Mouse (Mus musculus) thymus, adult 2 months (tissue): ENCODE results near the gene Tmem121. TPM values are rescaled to one million over a fixed set of nuclear protein-coding genes. Genes with fewer than 3 reads are reported as not detected.
A peak's percentile ranks its signal among the peaks of the same experiment; 100 is the strongest.
"Not testable (repeated sequence)": the region's sequence is repeated elsewhere in the genome, so short reads cannot be mapped to it uniquely, and the experiment has no call there.

Experiments
- DNase-seq: peaks from one replicate; pipeline ENCODE4 v3.0.0; 2021
- H3K27ac ChIP-seq: fragments of 200-500 bp; 2 replicates; pipeline ENCODE4 v1.5.1; 2012; ENCODE audit warnings: low read length, control low read depth; ENCODE audit not compliant: control insufficient read depth, insufficient read depth
- H3K27me3 ChIP-seq: fragments of 200-500 bp; 2 replicates; pipeline ENCODE4 v1.6.1; 2012; ENCODE audit warnings: mild to moderate bottlenecking, low read length, moderate library complexity, mixed read lengths; ENCODE audit not compliant: control insufficient read depth, insufficient read depth
- H3K36me3 ChIP-seq: fragments of 200-500 bp; 2 replicates; pipeline ENCODE4 v1.6.1; 2012; ENCODE audit warnings: mild to moderate bottlenecking, low read length, moderate library complexity; ENCODE audit not compliant: control insufficient read depth, insufficient read depth
- H3K4me1 ChIP-seq: fragments of 200-500 bp; replicated peaks from 2 replicates; pipeline ENCODE4 v1.6.1; 2012; ENCODE audit warnings: low read length; ENCODE audit not compliant: control insufficient read depth, insufficient read depth
- H3K4me3 ChIP-seq: fragments of 200-500 bp; 2 replicates; pipeline ENCODE4 v1.5.1; 2012; ENCODE audit warnings: mild to moderate bottlenecking, low read length, control low read depth, moderate library complexity; ENCODE audit not compliant: control insufficient read depth, insufficient read depth
- CTCF ChIP-seq: fragments of 200-500 bp; IDR thresholded peaks from 2 replicates; pipeline ENCODE4 v1.5.1; 2012; ENCODE audit warnings: mild to moderate bottlenecking, control low read depth, low read length, moderate library complexity, borderline replicate concordance; ENCODE audit not compliant: control insufficient read depth, poor library complexity, insufficient read depth; ENCODE audit errors: extremely low read depth
- POLR2A ChIP-seq: fragments of 200-500 bp; IDR thresholded peaks from 2 replicates; pipeline ENCODE4 v1.6.1; 2012; ENCODE audit warnings: mild to moderate bottlenecking, low read length, control low read depth, moderate library complexity; ENCODE audit not compliant: control insufficient read depth, poor library complexity, insufficient read depth; ENCODE audit errors: extremely low read depth
- WGBS: fragments of 180-500 bp; shearing (Covaris S2); methylation state at CpG from one replicate; pipeline ENCODE4 v1.1.7; 2018; 5-methylcytosine and 5-hydroxymethylcytosine counted together
- polyA plus RNA-seq: library from polyadenylated mRNA; depleted of rRNA; stranded (reverse); fragments of >200 nt; gene quantifications from 2 replicates; pipeline ENCODE4 v1.2.3, GENCODE M21; 2012; rRNA removed

Gene Tmem121
- polyA plus RNA-seq, 1 experiment: 47.6 TPM

- peak; percentile 68 for DNase-seq
- Histone ChIP-seq H3K27me3 (no peaks in the 10 kb centered on the region), H3K4me1 (no peaks in the 10 kb centered on the region), H3K4me3 (no peak overlapping the region), H3K36me3 (no peaks in the 10 kb centered on the region), H3K27ac (no peak overlapping the region)
- TF ChIP-seq CTCF: peak; percentile 70; the same call in 1 of the 2 replicates
- no peak for TF ChIP-seq POLR2A
- WGBS: 52% methylated on average over 5 of the region's 5 CpGs
Observed at GRCm38 (mm10) chr12:113224206-113224605, 38.5 kb downstream of the Tmem121 start.

DNA sequence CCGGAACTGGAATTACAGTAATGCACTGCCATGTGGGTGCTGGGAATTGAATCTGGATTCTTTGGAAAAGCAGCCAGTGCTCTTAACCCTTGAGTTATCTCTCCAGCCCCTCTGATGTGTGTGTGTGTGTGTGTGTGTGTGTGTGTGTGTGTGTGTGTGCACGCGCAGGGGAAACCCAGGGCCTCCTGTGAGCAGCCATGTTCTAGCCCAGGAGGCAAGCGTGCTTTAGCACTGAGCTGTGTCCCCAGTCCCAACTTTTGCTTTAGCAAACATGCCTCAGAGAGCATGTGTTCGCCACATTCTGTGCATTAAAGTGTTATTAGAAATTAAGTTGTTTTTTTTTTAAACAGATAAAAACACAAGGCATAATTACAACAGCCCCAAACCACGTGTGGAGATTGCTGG lies 39.0 kb downstream of the Tmem121 start:
- Histone ChIP-seq H3K36me3 (no peaks in the 10 kb centered on the region), H3K4me3 (no peak overlapping the region), H3K27ac (no peak overlapping the region), H3K27me3 (no peaks in the 10 kb centered on the region), H3K4me1 (no peaks in the 10 kb centered on the region)
- TF ChIP-seq CTCF (no peak), POLR2A (no peak)
- DNase-seq: no peak
- WGBS: 88% methylated on average over 6 of the region's 6 CpGs

DNA sequence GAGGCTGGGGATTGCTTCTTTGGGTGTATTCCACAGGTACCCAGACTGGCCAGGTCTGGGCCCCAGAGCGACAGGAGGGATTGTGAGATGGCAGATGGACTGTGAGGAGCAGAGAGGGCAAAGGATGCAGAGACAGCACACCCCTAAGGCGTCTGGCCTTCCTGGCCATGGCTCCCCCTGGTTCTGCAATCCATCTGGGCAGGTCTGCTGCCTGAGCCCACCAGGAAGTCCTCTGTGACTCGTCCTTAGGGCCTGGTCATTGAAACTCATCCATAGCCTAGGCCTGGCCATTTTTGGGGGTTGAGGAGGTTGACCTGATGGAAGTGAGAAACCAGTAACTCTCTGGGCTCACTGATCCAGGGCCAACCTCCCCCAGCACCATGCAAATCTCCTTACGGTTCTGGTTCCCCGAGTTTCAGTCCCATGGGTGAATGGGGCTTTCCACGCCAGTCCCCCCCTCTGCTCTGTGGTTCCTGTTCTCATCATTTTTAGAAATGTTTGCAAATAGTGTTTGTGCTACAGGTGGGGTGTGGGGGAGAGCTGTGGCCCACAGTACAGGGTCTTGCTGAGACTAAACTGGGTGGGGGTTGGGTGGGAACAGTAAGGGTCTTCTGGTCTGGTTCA lies 42.4 kb downstream of the Tmem121 start:
- H3K27me3 ChIP-seq: no peaks in the 10 kb centered on the region
- no peak for TF ChIP-seq POLR2A
- H3K36me3 ChIP-seq: no peaks in the 10 kb centered on the region
- H3K4me3 ChIP-seq: no peak overlapping the region
- 86% methylated on average over 6 of the region's 6 CpGs for WGBS
- no peaks in the 10 kb centered on the region for H3K4me1 ChIP-seq
- no peak for DNase-seq
- no peak overlapping the region for H3K27ac ChIP-seq

GRCm38 (mm10) chr12:113230741-113231140 lies 45.0 kb downstream of the Tmem121 start:
- Histone ChIP-seq H3K4me1 (no peaks in the 10 kb centered on the region), H3K27me3 (no peaks in the 10 kb centered on the region), H3K36me3 (no peaks in the 10 kb centered on the region), H3K27ac (no peak overlapping the region), H3K4me3 (no peak overlapping the region)
- TF ChIP-seq CTCF (no peak), POLR2A (no peak)
- DNase-seq: no peak
- 96% methylated on average over 4 of the region's 4 CpGs for WGBS

DNA sequence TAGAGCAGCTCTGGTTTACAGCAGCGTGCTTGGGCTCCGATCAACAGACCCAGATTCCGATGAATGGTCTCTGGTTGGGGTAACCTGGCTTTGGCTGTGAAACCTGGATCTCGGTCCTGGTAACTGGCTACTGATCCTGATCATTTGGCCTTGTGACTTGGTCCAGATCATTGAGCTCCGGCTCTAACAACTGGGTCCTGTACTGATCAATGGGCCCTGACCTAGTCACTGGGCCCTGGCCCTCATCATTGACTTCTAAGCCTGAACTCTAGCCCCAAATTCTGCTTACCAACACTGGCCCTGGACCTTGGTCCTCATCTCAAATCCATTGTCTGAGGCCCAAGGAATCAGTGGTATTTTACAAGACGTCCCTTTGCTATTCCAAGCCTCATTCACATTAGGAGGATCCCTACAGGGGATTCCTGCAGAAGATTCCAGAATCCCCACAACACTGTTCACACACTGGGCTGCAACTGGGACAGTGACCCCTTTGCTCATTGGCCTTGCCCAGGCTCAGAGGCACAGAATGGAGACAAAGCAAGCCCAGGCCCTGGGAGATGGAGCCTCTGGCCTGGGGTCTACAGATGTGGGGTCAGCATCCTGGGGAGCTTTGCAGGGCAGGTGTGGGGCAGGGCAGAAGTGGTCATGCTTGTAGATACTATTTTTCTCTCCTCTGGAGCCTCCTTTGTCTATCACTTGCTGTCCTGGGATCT lies 46.0 kb downstream of the Tmem121 start:
- H3K27ac ChIP-seq, DNase-seq, H3K27me3 ChIP-seq, H3K36me3 ChIP-seq, H3K4me3 ChIP-seq, H3K4me1 ChIP-seq: not testable (repeated sequence)
- WGBS: 92% methylated on average over 6 of the region's 6 CpGs

- H3K4me1 ChIP-seq, DNase-seq, H3K27me3 ChIP-seq, H3K27ac ChIP-seq, H3K4me3 ChIP-seq, H3K36me3 ChIP-seq: not testable (repeated sequence)
- 78% methylated on average over 1 of the region's 1 CpGs for WGBS
Observed at GRCm38 (mm10) chr12:113232264-113232750, 46.6 kb downstream of the Tmem121 start.

Other genes with a start within 250 kb of the Tmem121 start
- 58.8 and 59.6 TPM in 2 replicates for gene Nudt14, start 243.8 kb upstream of the Tmem121 start, polyA plus RNA-seq
- gene Btbd6, start 209.4 kb upstream of the Tmem121 start, polyA plus RNA-seq: 69.7 and 87.6 TPM in 2 replicates
- gene Brf1, start 185.2 kb upstream of the Tmem121 start, polyA plus RNA-seq: 247 and 304 TPM in 2 replicates
- 60.3 and 66.6 TPM in 2 replicates for gene Pacs2, start 171.4 kb upstream of the Tmem121 start, polyA plus RNA-seq
- gene Tex22, start 111.4 kb upstream of the Tmem121 start, polyA plus RNA-seq: 0.31 and 0.66 TPM in 2 replicates
- 163 and 208 TPM in 2 replicates for gene Mta1, start 87.7 kb upstream of the Tmem121 start, polyA plus RNA-seq
- gene Crip2, start 45.7 kb upstream of the Tmem121 start, polyA plus RNA-seq: 95.9 and 282 TPM in 2 replicates
- gene Crip1, start 39.6 kb upstream of the Tmem121 start, polyA plus RNA-seq: 904 and 1,218 TPM in 2 replicates
- gene Tedc1, start 29.5 kb upstream of the Tmem121 start, polyA plus RNA-seq: 96.2 and 125 TPM in 2 replicates